Mouse (Mus musculus) spleen, postnatal 10 days (tissue): ENCODE measurements around the gene Rarg.

Source experiments
- DNase-seq, 2 experiments: peaks; one replicate each; pipeline ENCODE4 v3.0.0; 2021 to 2022; ENCODE audit warnings: low spot score in 2 of 2

Gene Rarg

GRCm38 (mm10) chr15:102257202-102258075, at the start of gene Rarg:
Gene Rarg, minus strand, starts transcription at chr15:102257517.
- DNase-seq, result no peak

- no peak for DNase-seq
Measured at GRCm38 (mm10) chr15:102302542-102302941, 45.2 kb upstream of the Rarg start.

- DNase-seq, result no peak
Measured at GRCm38 (mm10) chr15:102296368-102297006, 39.2 kb upstream of the Rarg start.

- DNase-seq, result peak; percentile 91 to 97
Measured at GRCm38 (mm10) chr15:102295633-102296367, 38.5 kb upstream of the Rarg start, which contains the start of gene Espl1. Gene Espl1, plus strand, starts transcription at chr15:102296266.

- DNase-seq, result peak in 1 of 2 experiments; percentile 62
Measured at GRCm38 (mm10) chr15:102287395-102287794, 30.1 kb upstream of the Rarg start.

- DNase-seq, result no peak
Measured at GRCm38 (mm10) chr15:102283648-102284047, 26.3 kb upstream of the Rarg start.

GRCm38 (mm10) chr15:102282463-102283292, 25.4 kb upstream of the Rarg start:
- no peak for DNase-seq

GRCm38 (mm10) chr15:102280623-102281022, 23.3 kb upstream of the Rarg start:
- DNase-seq, result no peak

- DNase-seq, result peak in 1 of 2 experiments; percentile 26
Measured at GRCm38 (mm10) chr15:102279783-102280520, 22.6 kb upstream of the Rarg start.

- peak; percentile 78 to 92 for DNase-seq
Measured at GRCm38 (mm10) chr15:102279092-102279782, 21.9 kb upstream of the Rarg start, which contains the start of gene Mfsd5. Gene Mfsd5, plus strand, starts transcription at chr15:102279454.

GRCm38 (mm10) chr15:102278726-102279091, 21.4 kb upstream of the Rarg start:
- no peak for DNase-seq

GRCm38 (mm10) chr15:102273982-102274716, 16.8 kb upstream of the Rarg start:
- no peak for DNase-seq

GRCm38 (mm10) chr15:102271441-102271840, 14.1 kb upstream of the Rarg start:
- DNase-seq, result no peak

GRCm38 (mm10) chr15:102270274-102270960, 13.1 kb upstream of the Rarg start, which contains the start of gene Gm9918:
Gene Gm9918, plus strand, starts transcription at chr15:102270563.
- no peak for DNase-seq

GRCm38 (mm10) chr15:102265548-102265947, 8.2 kb upstream of the Rarg start:
- DNase-seq, result no peak

- no peak for DNase-seq
Measured at GRCm38 (mm10) chr15:102263037-102263436, 5.7 kb upstream of the Rarg start.

- DNase-seq, result no peak
Measured at GRCm38 (mm10) chr15:102262582-102262981, 5.3 kb upstream of the Rarg start.

GRCm38 (mm10) chr15:102258581-102259253, 1.4 kb upstream of the Rarg start:
- no peak for DNase-seq
